Mouse (Mus musculus) thymus, postnatal 14 days (tissue): ENCODE results near the gene Spag17.

Experiments used
- DNase-seq: peaks from one replicate; pipeline ENCODE4 v3.0.0; 2021

The Spag17 gene

GRCm38 (mm10) chr3:100180471-100180870 lies 295.3 kb downstream of the Spag17 start:
- no peak for DNase-seq

DNA sequence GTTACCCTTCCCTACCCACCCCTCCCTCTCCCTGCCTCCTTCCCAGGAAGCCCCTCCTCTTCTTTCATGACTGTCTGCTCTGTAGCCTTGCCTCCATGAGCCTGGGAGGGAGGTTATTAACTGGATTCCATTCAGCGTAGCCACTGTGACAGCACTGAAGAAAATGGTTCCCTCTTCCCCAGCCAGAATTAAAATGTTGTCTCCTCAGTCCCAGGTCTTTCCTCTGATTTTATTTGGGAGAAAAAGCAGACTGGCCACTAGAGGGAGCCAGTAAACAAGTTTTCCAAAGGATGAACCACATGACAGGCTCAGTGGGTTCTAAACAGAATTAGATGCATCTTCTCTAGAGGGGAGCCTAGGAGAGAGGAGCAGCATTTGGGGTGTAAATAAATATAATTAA lies 304.2 kb downstream of the Spag17 start:
- peak; percentile 57 for DNase-seq

- DNase-seq: no peak
Measured at GRCm38 (mm10) chr3:100189861-100190260, 304.7 kb downstream of the Spag17 start.
